In the genomic region with DNA sequence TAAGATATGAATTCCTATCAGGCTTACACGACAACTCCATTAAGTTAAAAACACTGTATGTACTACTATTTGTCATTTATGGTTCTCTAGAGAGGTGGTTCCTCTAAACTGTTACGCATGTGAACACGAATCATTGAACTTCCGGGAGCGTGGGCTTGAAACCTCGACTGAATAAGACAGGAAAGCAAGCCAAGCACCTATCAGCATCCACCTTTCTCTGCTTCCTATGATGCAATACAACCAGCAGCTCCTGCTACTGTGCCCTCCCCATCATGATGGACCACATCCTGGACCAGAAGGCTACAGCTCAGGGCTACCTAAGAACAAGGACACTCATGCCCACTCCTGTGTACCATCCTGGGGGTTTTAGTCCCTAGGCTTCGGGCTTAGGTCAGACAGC, we compare ENCODE assay signal across 24 mouse cellular contexts. TPM values are rescaled to one million over a fixed set of nuclear protein-coding genes. Genes with fewer than 3 reads are reported as not detected.
A peak's percentile ranks its signal among the peaks of the same experiment; 100 is the strongest.
DNase-seq lines count a peak whose midpoint lies in the region; ATAC-seq lines count a peak whose summit lies in the region.
"Had no signal": no experiment of that assay in that cellular context is flagged by ENCODE, and none has a peak within 500 bp of the region (broad histone marks: within the 10 kb centered on the region; RNA-seq: fewer than 3 reads in every experiment).

No protein-coding gene starts in this region.

- peak; percentile 67 for DNase-seq in 416B (ENCODE audit: low read depth)
- DNase-seq in CD4-positive, CD25-positive, alpha-beta regulatory T cell, adult 2 months (ENCODE audit: low read depth, low spot score), result peak; percentile 40
- DNase-seq in kidney, adult 9 months, result no peak
- DNase-seq in layer of hippocampus, adult 11-12 months (ENCODE audit: low spot score), result no peak
- DNase-seq in layer of hippocampus, postnatal 10 days (ENCODE audit: low spot score in 2 of 2), result no peak
- DNase-seq: adrenal gland, postnatal 25 days; cerebellum, adult 8-10 months; cerebellum, postnatal 25 days; gastrocnemius, postnatal 10 days; heart, postnatal 4 days; kidney, adult 11 months; kidney, postnatal 25 days; layer of hippocampus, postnatal 36 days; liver; lung, adult 2 months; lung, postnatal 10 days; retina, postnatal 1 day; right cerebral cortex, postnatal 14 days; thymus, postnatal 36 days had no signal

- ATAC-seq in inflammation-experienced regulatory T-cells, adult 6 months, result peak; percentile 63
- ATAC-seq in neutrophil, adult 5-6 weeks (ENCODE audit: extremely low read depth, insufficient number of reproducible peaks, low FRiP score, poor library complexity, severe bottlenecking), result peak; percentile 89
- ATAC-seq: forebrain, embryonic 13.5 days; midbrain, embryonic 16.5 days; Patski had no signal

RNA-seq across cellular contexts. Expression of a gene that starts 24.1 kb away (rescaled TPM):
- polyA plus RNA-seq in inflammation-experienced regulatory T-cells, adult 6 months (2017; shearing (Covaris generic)), result under 1 TPM; 0.50 to 0.88 (median 0.71) TPM
- 43.5 and 46.5 TPM in 2 replicates for total RNA-seq in neutrophil, adult 5-6 weeks (2017)
- 10 to 100 TPM; 14.8 to 16.9 TPM for total RNA-seq in layer of hippocampus, postnatal 10 days (2021)

RNA-seq across cellular contexts. Expression of a gene that starts 36.3 kb away (rescaled TPM):
- 10 to 100 TPM; 59.3 to 77.4 (median 74.7) TPM for polyA plus RNA-seq in inflammation-experienced regulatory T-cells, adult 6 months (2017; shearing (Covaris generic))
- 58.8 and 71.8 TPM in 2 replicates for total RNA-seq in neutrophil, adult 5-6 weeks (2017)
- 10 to 100 TPM; 24.4 to 25.6 TPM for total RNA-seq in layer of hippocampus, postnatal 10 days (2021)

Comparison
In these comparisons a context has a peak if more than half of its experiments do, and no peak if none do; other contexts are left out.
1. DNase-seq: peak in 416B (single experiment) and CD4-positive, CD25-positive, alpha-beta regulatory T cell, adult 2 months (single experiment); none in kidney, adult 9 months (single experiment), layer of hippocampus, adult 11-12 months (single experiment) and layer of hippocampus, postnatal 10 days (0 of 2).